Mouse (Mus musculus) cortical plate, adult 2 months (tissue): Measurements from ENCODE around the gene Osmr.

Experiments used
- CTCF ChIP-seq: fragments of 200-500 bp; IDR thresholded peaks from 2 replicates; pipeline ENCODE4 v1.5.1; 2011; ENCODE audit warnings: mild to moderate bottlenecking, control low read depth, low read length; ENCODE audit not compliant: insufficient read depth; ENCODE audit errors: extremely low read depth
- POLR2A ChIP-seq: fragments of 200-500 bp; IDR thresholded peaks from 2 replicates; pipeline ENCODE4 v1.6.1; 2011; ENCODE audit warnings: mild to moderate bottlenecking, low read length, control low read depth; ENCODE audit not compliant: insufficient read depth; ENCODE audit errors: extremely low read depth

DNA sequence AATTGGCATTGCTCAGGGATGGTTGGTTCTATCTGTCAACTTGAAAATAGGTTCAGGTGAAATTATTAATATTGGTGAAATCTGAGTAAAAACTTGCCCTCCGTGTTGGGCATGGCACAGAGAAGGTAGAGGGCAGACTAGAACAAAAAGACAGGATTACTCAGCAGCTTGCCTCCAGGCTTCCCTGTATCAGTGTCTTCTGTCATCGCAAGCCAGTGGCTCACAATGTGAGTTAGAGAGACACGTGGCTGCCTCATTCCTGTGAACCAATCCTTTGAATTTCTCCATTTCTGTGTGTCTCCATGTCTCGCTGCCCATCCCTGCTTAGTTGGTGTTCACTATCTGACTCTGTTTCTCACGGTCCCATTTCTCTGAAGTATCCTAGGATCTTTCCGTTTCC lies 44.6 kb upstream of the Osmr start:
- TF ChIP-seq CTCF (no peak), POLR2A (no peak)
